Mouse (Mus musculus) intestine, embryonic 15.5 days (tissue): ENCODE results near the gene Sbk1. TPM values are rescaled to one million over a fixed set of nuclear protein-coding genes. Genes with fewer than 3 reads are reported as not detected.
"Not testable (repeated sequence)": the region's sequence is repeated elsewhere in the genome, so short reads cannot be mapped to it uniquely, and the experiment has no call there.

Experiments used
- ATAC-seq: fragments of 200-750 bp; cut with Nextera tagmentation; 2 replicates; pipeline ENCODE4 v1.8.0; 2017; ENCODE audit warnings: moderate TSS enrichment, moderate library complexity
- H3K27ac ChIP-seq: fragments of 300-500 bp; sonication (generic); 2 replicates; pipeline ENCODE4 v1.5.1; 2015; ENCODE audit warnings: mild to moderate bottlenecking, inconsistent platforms
- H3K27me3 ChIP-seq: fragments of 300-500 bp; sonication (generic); replicated peaks from 2 replicates; pipeline ENCODE4 v1.6.1; 2015; ENCODE audit warnings: inconsistent platforms
- H3K36me3 ChIP-seq: fragments of 300-500 bp; sonication (generic); 2 replicates; pipeline ENCODE4 v1.6.1; 2015; ENCODE audit warnings: inconsistent platforms
- H3K4me1 ChIP-seq: fragments of 300-500 bp; sonication (generic); replicated peaks from 2 replicates; pipeline ENCODE4 v1.6.1; 2015; ENCODE audit warnings: inconsistent platforms
- H3K4me2 ChIP-seq: fragments of 300-500 bp; sonication (generic); replicated peaks from 2 replicates; pipeline ENCODE4 v1.6.1; 2015; ENCODE audit warnings: mild to moderate bottlenecking, inconsistent platforms
- H3K4me3 ChIP-seq: fragments of 300-500 bp; sonication (generic); replicated peaks from 2 replicates; pipeline ENCODE4 v1.5.1; 2015; ENCODE audit warnings: inconsistent platforms
- H3K9ac ChIP-seq: fragments of 300-500 bp; sonication (generic); 2 replicates; pipeline ENCODE4 v1.6.1; 2015; ENCODE audit warnings: inconsistent platforms
- H3K9me3 ChIP-seq: fragments of 300-500 bp; sonication (generic); 2 replicates; pipeline ENCODE4 v1.6.1; 2016; ENCODE audit warnings: inconsistent platforms
- WGBS: fragments of 180-500 bp; shearing (Covaris S2); methylation state at CpG from one replicate; pipeline ENCODE4 v1.1.7; 2015; 5-methylcytosine and 5-hydroxymethylcytosine counted together
- polyA plus RNA-seq: library from polyadenylated mRNA; unstranded; fragments of >200 nt; fragmentation: Nextera tagmentation; extraction: Ambion mirVana; gene quantifications from 2 replicates; pipeline ENCODE4 v1.2.1, GENCODE M21; 2015

Gene Sbk1
- polyA plus RNA-seq, 1 experiment from 2014 or later = 17.7 TPM

DNA sequence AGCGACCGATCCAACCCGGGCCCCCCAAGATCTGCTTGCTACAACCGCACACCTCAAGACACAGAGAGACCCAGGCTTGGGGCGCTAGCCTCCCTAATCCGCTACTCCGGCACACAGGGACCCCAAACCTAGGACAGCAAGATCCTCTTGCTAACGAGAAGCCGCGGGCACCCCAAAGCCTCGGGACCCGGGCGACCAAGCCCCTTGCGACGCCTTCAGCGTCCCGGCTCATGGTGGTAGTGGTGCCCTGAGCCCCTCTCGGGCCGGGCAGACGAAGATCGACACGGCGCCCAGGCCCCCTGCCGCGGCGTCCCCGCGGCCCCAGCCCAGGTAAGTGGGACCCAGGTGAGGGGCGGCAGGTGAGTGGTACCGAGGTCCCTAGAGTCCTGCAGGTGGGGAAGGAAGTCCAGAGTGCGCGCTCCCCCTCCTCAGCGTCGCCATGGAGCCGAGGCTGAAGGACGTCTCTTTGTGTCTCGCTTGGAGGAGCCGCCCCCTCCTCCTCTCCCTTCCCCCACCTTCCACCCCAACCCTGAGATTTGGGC, 422 bp downstream of the Sbk1 start:
- Histone ChIP-seq H3K9ac (peak overlapping the region; percentile 85), H3K4me3 (peak overlapping the region; percentile 73), H3K9me3 (no peaks in the 10 kb centered on the region), H3K4me2 (peak overlapping the region; percentile 97), H3K27me3 (no peaks in the 10 kb centered on the region), H3K27ac (peak overlapping the region; percentile 94), H3K4me1 (peaks cover 23% of the 10 kb centered on the region), H3K36me3 (no peaks in the 10 kb centered on the region)
- ATAC-seq = peak; percentile 7; the same call in 1 of the 2 replicates
- under 1% methylated on average over 37 of the region's 38 CpGs for WGBS

DNA sequence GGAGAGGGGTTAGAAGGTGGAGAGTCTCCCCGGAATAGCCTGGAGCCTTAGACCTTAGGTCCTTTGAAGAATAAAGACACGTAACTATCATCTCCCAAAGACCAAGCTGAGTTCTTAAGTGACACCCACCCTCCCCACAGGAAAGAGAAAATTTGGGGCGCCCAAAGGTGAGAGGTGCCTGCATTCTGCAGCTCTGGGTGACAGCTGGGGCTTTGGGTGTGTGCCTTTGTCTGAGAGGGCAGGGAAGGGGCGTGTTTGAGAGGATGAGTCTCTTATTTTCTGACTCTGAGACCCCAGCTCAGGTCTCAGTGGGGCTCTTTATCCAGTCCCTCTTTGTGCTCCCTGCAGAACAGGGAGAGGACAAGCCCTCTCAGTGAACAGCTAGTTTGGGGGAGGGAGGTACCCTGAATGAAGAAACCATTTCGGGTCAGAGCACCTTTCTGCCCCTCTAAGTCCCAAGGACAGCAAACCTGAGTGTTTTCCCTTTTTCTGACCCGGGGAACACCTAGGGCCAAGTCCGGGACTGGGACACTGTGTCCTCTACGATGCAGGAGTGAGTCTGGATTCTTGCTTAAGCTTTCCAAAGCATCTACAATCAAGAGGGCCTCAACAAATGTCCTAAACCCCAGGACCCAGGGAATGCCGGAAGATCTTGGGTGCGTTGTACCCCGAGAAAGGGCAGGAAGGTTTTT, 1.1 kb downstream of the Sbk1 start:
- no peak for ATAC-seq
- Histone ChIP-seq H3K4me2 (peak overlapping the region; percentile 97), H3K4me3 (peak overlapping the region; percentile 73), H3K4me1 (peaks cover 23% of the 10 kb centered on the region), H3K27me3 (no peaks in the 10 kb centered on the region), H3K36me3 (no peaks in the 10 kb centered on the region), H3K27ac (no peak overlapping the region), H3K9ac (peak overlapping the region; percentile 85), H3K9me3 (no peaks in the 10 kb centered on the region)
- WGBS = 10% methylated on average over 11 of the region's 11 CpGs

DNA sequence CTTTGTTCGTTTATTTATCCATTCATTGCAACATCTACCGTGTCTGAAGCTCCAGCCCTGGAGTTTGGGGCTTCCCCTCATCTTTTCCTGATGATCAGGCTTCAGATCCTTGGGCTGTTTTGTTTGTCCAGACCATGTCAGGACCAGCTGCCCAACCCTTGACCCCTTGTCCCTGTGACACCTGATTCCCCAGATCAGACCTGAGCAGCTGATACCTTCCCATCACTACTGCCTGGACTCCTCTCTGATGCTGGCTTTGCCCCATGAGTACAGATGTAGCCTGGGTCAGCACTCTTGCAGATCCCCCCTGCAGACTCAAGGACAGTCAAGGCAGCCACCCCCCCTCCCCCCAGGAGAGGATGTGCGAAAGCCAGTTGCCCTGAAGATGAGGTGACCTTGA, 1.7 kb downstream of the Sbk1 start:
- H3K9ac ChIP-seq = peak overlapping the region; percentile 85; the same call in 1 of the 2 replicates
- WGBS = 16% methylated on average over 3 of the region's 3 CpGs
- H3K27ac ChIP-seq = no peak overlapping the region
- H3K36me3 ChIP-seq = no peaks in the 10 kb centered on the region
- no peak for ATAC-seq
- peaks cover 23% of the 10 kb centered on the region for H3K4me1 ChIP-seq
- H3K4me2 ChIP-seq = peak overlapping the region; percentile 97
- no peaks in the 10 kb centered on the region for H3K9me3 ChIP-seq
- no peaks in the 10 kb centered on the region for H3K27me3 ChIP-seq
- peak overlapping the region; percentile 73 for H3K4me3 ChIP-seq

DNA sequence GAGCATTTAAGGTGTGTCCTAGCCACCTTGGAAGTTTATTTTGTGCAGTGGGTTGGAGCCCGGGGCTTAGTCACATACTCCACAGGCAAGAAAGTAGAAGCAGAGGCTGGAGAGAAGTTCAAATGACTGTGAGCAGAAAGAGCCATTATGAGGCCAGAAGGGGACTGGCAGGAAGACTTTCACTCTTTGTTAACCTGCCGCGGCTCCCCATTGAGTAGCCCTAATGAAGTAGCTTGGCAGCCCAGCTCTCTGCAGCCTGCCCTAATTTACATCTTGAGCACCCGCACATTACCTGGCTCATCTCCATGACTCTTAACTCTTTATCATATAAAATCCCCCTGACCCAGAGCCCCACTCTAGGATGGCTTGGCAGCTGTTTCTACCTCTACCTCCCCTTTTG, 2.2 kb downstream of the Sbk1 start:
- peaks cover 25% of the 10 kb centered on the region for H3K4me1 ChIP-seq
- peak overlapping the region; percentile 97 for H3K4me2 ChIP-seq
- WGBS = 27% methylated on average over 4 of the region's 4 CpGs
- no peak overlapping the region for H3K9ac ChIP-seq
- no peak for ATAC-seq
- H3K36me3 ChIP-seq = no peaks in the 10 kb centered on the region
- H3K27ac ChIP-seq = no peak overlapping the region
- peak overlapping the region; percentile 73 for H3K4me3 ChIP-seq
- H3K9me3 ChIP-seq = no peaks in the 10 kb centered on the region
- H3K27me3 ChIP-seq = no peaks in the 10 kb centered on the region

DNA sequence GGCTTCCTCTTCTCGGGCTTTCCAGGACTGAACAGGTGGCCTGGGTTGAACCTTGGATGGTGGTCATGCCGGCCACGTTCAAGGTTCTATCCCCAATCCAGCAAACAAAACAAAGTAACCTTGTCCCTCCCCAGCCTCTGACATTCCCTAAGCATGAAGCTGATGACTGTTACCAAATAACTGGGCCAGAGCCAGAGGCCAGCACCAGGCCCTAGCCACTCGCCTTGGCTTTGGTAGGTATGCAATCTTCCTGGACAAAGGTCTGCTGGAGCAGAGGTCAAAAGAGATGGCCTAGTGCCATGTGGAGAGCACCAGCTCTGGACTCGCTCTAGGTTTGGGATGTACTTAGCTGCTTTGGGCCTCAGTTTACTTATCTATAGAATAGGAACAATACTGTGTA, 3.3 kb downstream of the Sbk1 start:
- Histone ChIP-seq H3K4me2 (no peak overlapping the region), H3K36me3 (no peaks in the 10 kb centered on the region), H3K27ac (no peak overlapping the region), H3K27me3 (no peaks in the 10 kb centered on the region), H3K4me1 (peaks cover 25% of the 10 kb centered on the region), H3K4me3 (no peak overlapping the region), H3K9ac (no peak overlapping the region), H3K9me3 (no peaks in the 10 kb centered on the region)
- WGBS = 83% methylated on average over 5 of the region's 5 CpGs
- ATAC-seq = no peak

DNA sequence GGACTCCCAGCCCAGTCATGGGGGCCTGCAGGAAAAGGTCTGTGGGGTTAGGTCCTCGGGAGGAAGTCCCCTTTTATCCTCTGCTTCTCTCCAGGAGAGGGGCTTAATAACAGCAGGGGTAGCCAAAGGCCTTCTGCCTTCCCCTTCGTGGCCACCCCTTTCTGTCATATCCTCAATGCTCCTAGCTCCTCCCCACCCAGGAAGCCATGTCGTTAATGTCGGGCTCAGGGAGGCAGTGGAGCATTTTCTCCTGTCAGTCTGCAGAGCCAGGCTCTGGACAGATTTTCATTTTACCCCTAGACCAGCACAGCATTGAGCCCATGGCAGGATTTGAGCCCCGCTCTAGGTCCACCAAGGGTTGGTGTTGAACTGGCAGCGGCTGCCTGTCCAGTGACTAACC, 3.9 kb downstream of the Sbk1 start:
- Histone ChIP-seq H3K27ac (no peak overlapping the region), H3K4me3 (no peak overlapping the region), H3K27me3 (no peaks in the 10 kb centered on the region), H3K4me1 (peaks cover 25% of the 10 kb centered on the region), H3K4me2 (no peak overlapping the region), H3K36me3 (no peaks in the 10 kb centered on the region), H3K9ac (no peak overlapping the region), H3K9me3 (no peaks in the 10 kb centered on the region)
- no peak for ATAC-seq
- WGBS = 64% methylated on average over 6 of the region's 6 CpGs

DNA sequence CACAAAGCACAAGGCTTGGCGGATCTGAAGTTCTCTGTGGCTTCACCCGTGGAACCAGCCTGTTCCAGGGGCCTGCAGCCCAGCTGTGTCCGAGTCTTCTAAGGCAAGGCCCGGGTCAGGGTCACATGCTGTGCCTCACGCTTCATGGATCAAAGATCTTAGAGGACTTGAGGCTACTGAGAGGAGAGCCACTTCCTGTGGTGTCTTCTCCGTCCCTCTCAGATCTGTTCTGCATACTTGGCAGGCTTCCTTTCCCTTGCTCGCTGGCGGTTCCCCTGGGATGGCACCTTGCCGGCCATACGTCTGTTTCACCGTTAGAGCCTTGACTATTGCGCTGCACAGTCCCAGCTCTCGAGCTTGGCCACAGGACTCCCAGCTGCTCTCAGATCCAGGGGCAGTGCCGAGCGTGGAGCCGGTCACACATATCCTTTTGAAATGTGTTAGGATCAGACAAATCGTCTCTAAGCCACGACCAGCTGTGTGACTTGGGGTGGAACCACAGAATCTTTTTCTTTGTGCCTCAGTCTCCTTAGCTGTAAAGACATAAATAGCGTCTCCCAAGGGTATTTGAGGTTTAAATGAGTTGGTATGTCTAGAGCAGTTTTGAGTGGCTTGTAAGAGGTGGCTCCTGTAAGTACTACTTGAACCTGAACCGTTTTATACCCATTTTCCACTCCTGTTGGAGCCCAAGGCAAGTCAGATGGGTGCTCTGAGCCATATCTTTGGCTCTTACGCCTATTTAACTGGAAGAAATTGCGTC, 5.3 kb downstream of the Sbk1 start:
- H3K9me3 ChIP-seq = no peaks in the 10 kb centered on the region
- H3K36me3 ChIP-seq = no peaks in the 10 kb centered on the region
- H3K4me1 ChIP-seq = peaks cover 25% of the 10 kb centered on the region
- 82% methylated on average over 22 of the region's 22 CpGs for WGBS
- no peak for ATAC-seq
- no peak overlapping the region for H3K4me2 ChIP-seq
- H3K27ac ChIP-seq = no peak overlapping the region
- no peak overlapping the region for H3K9ac ChIP-seq
- H3K27me3 ChIP-seq = no peaks in the 10 kb centered on the region
- no peak overlapping the region for H3K4me3 ChIP-seq

DNA sequence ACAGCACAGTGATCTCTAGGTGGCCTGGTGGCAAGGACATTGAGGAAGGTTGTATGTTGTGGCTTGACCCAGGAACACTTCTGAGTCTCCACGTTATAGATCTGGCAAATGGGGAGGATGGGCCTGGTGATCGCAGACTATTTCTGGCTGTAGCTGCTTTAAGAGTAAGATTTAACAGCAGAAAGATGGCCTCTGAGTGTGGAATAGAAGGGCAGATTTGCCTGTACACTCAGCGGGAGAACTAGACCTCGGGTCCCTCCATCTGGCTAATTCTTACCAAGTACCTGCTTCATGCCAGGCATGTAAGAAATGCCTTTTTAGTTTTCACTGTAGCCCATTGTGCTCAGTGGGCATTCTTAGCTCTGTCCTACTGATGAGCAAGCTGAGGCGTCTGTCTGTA, 6.4 kb downstream of the Sbk1 start:
- no peak overlapping the region for H3K27ac ChIP-seq
- H3K4me1 ChIP-seq = peaks cover 20% of the 10 kb centered on the region
- H3K4me3 ChIP-seq = no peak overlapping the region
- 0 out of 2 replicates have a peak, but pooled peaks cover 4% of the 10 kb centered on the region for H3K36me3 ChIP-seq
- H3K27me3 ChIP-seq = no peaks in the 10 kb centered on the region
- H3K9me3 ChIP-seq = no peaks in the 10 kb centered on the region
- no peak for ATAC-seq
- 87% methylated on average over 5 of the region's 5 CpGs for WGBS
- no peak overlapping the region for H3K4me2 ChIP-seq
- H3K9ac ChIP-seq = no peak overlapping the region

DNA sequence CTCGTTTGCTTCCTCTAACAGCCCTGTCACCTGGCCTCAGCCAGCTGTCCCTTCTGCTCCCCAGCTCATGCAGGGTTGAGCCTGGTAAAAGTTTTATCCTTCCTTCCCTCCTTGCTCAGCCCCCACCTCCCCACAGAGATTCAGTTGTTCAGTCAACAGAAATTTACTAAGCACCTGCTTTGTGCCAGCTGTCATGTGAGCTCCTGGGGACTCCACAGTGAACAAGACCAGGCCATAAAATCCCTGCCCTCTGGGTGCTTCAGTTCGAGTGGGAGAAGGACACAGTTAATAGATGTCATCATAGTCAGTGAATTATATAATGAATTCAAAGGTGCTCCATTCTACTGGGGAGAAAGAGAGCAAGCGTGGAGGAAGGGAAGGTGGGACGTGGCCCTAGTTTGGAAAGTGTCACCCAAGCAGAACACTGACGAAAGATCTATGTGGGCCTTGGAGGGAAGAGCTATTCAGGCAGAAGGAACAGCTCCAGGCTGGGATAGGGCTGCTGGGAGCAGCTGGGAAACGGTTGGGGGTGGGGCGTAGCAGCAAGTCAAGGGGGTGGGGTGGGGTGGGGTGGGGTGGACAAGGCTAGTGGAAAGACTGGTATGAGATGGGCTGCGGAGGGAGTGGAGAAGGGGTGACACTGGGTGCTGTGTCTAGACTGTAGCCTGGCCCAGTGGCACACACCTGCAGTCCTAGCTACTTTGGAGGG, 7.5 kb downstream of the Sbk1 start:
- no peaks in the 10 kb centered on the region for H3K27me3 ChIP-seq
- H3K36me3 ChIP-seq = 0 out of 2 replicates have a peak, but pooled peaks cover 4% of the 10 kb centered on the region
- H3K9me3 ChIP-seq = no peaks in the 10 kb centered on the region
- H3K4me1 ChIP-seq = peaks cover 13% of the 10 kb centered on the region
- no peak overlapping the region for H3K27ac ChIP-seq
- no peak for ATAC-seq
- H3K4me2 ChIP-seq = no peak overlapping the region
- H3K9ac ChIP-seq = no peak overlapping the region
- 79% methylated on average over 8 of the region's 8 CpGs for WGBS
- no peak overlapping the region for H3K4me3 ChIP-seq

DNA sequence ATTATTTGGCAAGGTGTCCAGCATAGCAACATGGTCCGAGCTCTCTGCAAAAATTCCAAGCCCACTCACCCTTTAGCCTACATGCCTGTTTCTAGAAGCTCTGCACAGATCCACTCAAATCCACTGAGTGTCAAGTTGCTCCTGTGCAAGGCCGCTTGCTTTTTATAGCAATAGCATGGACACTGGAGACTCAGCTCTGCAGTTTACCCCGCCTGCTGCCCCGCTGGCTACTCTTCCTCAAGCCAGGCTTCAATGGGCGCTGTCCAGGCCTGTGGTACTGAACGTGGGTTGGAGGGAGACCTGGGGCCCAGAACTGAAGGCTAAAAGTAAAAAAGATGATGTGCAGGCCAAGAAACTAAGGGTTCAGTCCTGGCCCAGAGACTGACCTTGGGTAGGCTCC, 8.3 kb downstream of the Sbk1 start:
- Histone ChIP-seq H3K4me3 (no peak overlapping the region), H3K9me3 (no peaks in the 10 kb centered on the region), H3K9ac (no peak overlapping the region), H3K36me3 (0 out of 2 replicates have a peak, but pooled peaks cover 4% of the 10 kb centered on the region), H3K27me3 (no peaks in the 10 kb centered on the region), H3K4me2 (no peak overlapping the region), H3K27ac (no peak overlapping the region), H3K4me1 (peaks cover 13% of the 10 kb centered on the region)
- no peak for ATAC-seq
- 60% methylated on average over 6 of the region's 6 CpGs for WGBS

DNA sequence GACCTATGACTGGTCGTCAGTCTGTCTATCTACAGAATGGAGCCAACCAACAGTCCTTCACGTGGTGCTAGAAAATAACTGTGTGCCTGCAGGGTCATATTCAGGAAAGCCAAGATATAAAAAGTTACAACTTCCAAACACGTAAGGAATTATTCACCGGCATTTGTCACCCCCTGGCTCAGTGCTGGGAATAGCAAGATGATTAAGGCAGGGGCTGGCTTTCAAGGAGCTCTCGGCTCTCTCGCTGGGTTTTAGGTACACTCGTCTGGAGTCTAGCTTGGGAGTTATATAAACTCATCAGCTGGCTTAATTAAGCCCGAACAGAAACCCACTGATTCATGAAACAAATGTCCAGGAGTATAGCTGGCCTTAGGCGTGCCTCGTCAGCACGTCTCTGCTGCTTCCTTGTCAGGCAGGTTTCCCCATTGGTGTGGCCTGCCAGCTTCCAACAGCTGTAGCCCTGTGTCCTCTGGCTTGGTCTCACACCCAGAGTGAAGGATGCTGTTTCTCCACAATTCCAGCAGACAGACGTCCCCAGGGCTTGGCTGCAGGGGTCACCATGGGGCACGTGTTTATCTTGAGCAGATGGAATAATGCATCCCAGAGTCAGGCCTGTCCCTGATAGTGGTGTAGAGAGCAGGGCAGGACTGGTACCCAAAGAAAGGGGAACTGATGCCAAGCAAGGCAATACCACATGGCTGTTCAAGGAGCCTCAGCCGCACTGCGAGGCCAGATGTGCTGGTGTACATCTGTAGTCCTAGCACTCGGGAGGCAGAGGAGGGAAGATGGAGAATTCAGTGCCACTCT, 9.7 kb downstream of the Sbk1 start:
- H3K9me3 ChIP-seq = no peaks in the 10 kb centered on the region
- ATAC-seq = no peak
- no peak overlapping the region for H3K4me3 ChIP-seq
- no peaks in the 10 kb centered on the region for H3K27me3 ChIP-seq
- H3K27ac ChIP-seq = no peak overlapping the region
- H3K4me2 ChIP-seq = no peak overlapping the region
- peaks cover 14% of the 10 kb centered on the region for H3K4me1 ChIP-seq
- no peak overlapping the region for H3K9ac ChIP-seq
- H3K36me3 ChIP-seq = 0 out of 2 replicates have a peak, but pooled peaks cover 4% of the 10 kb centered on the region
- WGBS = 83% methylated on average over 16 of the region's 16 CpGs

DNA sequence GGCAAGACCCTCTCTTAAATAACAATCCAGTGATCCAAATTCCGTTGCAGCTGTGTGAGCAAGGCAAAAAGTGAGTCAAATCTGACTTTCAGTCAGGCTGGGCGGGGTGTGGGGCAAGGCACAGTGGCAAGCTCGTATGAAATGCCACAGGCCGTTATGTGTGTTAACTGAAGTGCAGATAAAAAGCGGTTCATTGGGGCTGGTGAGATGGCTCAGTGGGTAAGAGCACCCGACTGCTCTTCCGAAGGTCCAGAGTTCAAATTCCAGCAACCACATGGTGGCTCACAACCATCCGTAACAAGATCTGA, 10.2 kb downstream of the Sbk1 start:
- not testable (repeated sequence) for H3K27ac ChIP-seq, ATAC-seq, H3K4me3 ChIP-seq, H3K9ac ChIP-seq, H3K9me3 ChIP-seq, H3K36me3 ChIP-seq, H3K4me2 ChIP-seq, H3K27me3 ChIP-seq
- WGBS = 83% methylated on average over 8 of the region's 8 CpGs
- H3K4me1 ChIP-seq = peaks cover 16% of the 10 kb centered on the region
